Mouse (Mus musculus): ENCODE measurements around the gene Asb4. TPM values are rescaled to one million over a fixed set of nuclear protein-coding genes. Genes with fewer than 3 reads are reported as not detected.

Gene Asb4
- polyA plus RNA-seq, 1 experiment, result 0.01 TPM

DNA sequence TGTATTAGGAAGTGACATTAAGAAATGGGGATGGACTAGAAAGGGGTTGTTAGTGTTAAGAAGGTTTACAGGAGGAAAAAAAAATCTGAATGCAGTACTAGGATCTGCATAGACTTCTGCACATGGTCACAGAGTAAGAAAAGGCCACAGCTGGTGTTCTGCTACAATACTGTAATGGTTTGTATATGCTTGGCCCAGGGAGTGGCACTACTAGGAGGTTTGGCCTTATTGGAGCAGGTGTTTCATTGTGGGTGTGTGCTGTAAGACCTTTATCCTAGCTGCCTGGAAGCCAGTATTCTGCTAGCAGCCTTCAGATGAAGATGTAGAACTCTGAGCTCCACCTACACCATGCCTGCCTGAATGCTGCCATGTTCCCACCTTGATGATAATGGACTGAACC, 25.3 kb upstream of the Asb4 start:
- Histone ChIP-seq H3K36me3 (ENCODE audit: control insufficient read depth, insufficient read depth) (no peaks in the 10 kb centered on the region), H3ac (ENCODE audit: control insufficient read depth, insufficient read length) (no peak overlapping the region), H3K27me3 (ENCODE audit: control insufficient read depth, insufficient read depth, insufficient read length) (no peaks in the 10 kb centered on the region), H3K4me3 (no peak overlapping the region), H3K79me2 (ENCODE audit: control insufficient read depth, insufficient read depth) (no peaks in the 10 kb centered on the region), H3K4me2 (ENCODE audit: low read depth) (no peak overlapping the region)
- TF ChIP-seq TCF12 (IDR thresholded peaks at IDR 0.05; ENCODE audit: insufficient read depth, poor library complexity, severe bottlenecking), result no peak

DNA sequence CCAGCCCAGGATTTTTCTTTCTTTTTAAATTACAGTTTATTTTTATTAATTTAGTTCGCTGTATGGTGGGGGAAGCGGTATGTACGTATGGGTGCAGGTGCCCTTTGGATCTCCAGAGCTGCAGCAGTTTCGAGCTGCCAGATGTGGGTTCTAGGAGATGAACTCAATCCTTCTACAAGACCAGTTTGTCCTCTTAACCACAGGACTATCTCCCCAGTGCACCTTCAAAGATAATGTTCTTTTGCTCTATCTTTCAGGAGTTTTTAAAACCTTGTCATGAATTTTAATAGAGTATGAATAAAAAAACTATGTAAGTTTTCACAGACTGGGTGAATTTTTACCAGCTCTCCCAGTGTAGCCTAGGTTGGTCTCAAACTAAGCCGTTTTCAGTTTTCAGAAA, 22.8 kb upstream of the Asb4 start:
- Histone ChIP-seq H3K4me3 (no peak overlapping the region), H3ac (ENCODE audit: control insufficient read depth, insufficient read length) (no peak overlapping the region), H3K4me2 (ENCODE audit: low read depth) (no peak overlapping the region), H3K27me3 (ENCODE audit: control insufficient read depth, insufficient read depth, insufficient read length) (peaks cover 6% of the 10 kb centered on the region), H3K36me3 (ENCODE audit: control insufficient read depth, insufficient read depth) (no peaks in the 10 kb centered on the region), H3K79me2 (ENCODE audit: control insufficient read depth, insufficient read depth) (no peaks in the 10 kb centered on the region)
- no peak for TF ChIP-seq MYOD1 (IDR thresholded peaks at IDR 0.05; ENCODE audit: control insufficient read depth in 1 of 3, insufficient read length in 2 of 3, low read depth in 2 of 3)
- no peak for TF ChIP-seq MAX (IDR thresholded peaks at IDR 0.05; ENCODE audit: low read depth)
- no peak for TF ChIP-seq TCF12 (IDR thresholded peaks at IDR 0.05; ENCODE audit: insufficient read depth, poor library complexity, severe bottlenecking)
- no peak for TF ChIP-seq SRF (IDR thresholded peaks at IDR 0.05; ENCODE audit: control insufficient read depth, insufficient read length, low read depth)
- TF ChIP-seq MYOG (IDR thresholded peaks at IDR 0.05; ENCODE audit: control insufficient read depth in 1 of 3, insufficient read depth in 1 of 3, insufficient read length in 2 of 3, low read depth in 2 of 3), result no peak
- TF ChIP-seq POLR2AphosphoS2 (IDR thresholded peaks at IDR 0.05; ENCODE audit: insufficient read length, low read depth), result no peak
- no peak for TF ChIP-seq CEBPB (IDR thresholded peaks at IDR 0.05; ENCODE audit: insufficient read depth, poor library complexity, severe bottlenecking)
- TF ChIP-seq USF1 (IDR thresholded peaks at IDR 0.05; ENCODE audit: low read depth), result no peak
- no peak for TF ChIP-seq POLR2A (IDR thresholded peaks at IDR 0.05; ENCODE audit: insufficient read length, low read depth)
- no peak for TF ChIP-seq E2F4 (IDR thresholded peaks at IDR 0.05; ENCODE audit: insufficient read depth)
- TF ChIP-seq REST (IDR thresholded peaks at IDR 0.05; ENCODE audit: insufficient read depth, insufficient read length), result no peak

DNA sequence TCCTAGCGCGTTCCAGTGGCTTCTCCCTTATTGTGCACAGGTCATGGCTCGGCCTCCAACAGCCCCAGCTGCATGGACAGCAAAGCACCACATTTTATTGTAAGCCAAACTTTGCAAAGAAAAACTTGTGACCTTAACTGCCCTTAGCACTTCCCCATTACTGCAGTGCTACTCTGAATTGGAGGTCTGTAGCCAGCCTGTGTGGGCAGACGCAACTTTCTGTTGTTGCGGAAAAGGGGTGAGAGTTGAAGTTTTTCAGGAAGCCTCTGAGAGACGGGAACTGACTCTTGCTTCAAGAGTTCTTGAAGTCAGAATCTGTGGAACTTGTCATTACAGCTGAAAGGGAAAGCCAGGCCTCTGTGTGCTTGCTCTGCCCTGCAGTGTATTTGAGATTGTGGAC, 21.2 kb upstream of the Asb4 start:
- H3K79me2 ChIP-seq (ENCODE audit: control insufficient read depth, insufficient read depth), result no peaks in the 10 kb centered on the region
- TF ChIP-seq TCF12 (IDR thresholded peaks at IDR 0.05; ENCODE audit: insufficient read depth, poor library complexity, severe bottlenecking), result no peak
- TF ChIP-seq MAX (IDR thresholded peaks at IDR 0.05; ENCODE audit: low read depth), result no peak
- TF ChIP-seq CEBPB (IDR thresholded peaks at IDR 0.05; ENCODE audit: insufficient read depth, poor library complexity, severe bottlenecking), result no peak
- no peak for TF ChIP-seq POLR2A (IDR thresholded peaks at IDR 0.05; ENCODE audit: insufficient read length, low read depth)
- TF ChIP-seq TCF3 (IDR thresholded peaks at IDR 0.05; ENCODE audit: insufficient read length, low read depth), result no peak
- no peak for TF ChIP-seq POLR2AphosphoS2 (IDR thresholded peaks at IDR 0.05; ENCODE audit: insufficient read length, low read depth)
- no peak for TF ChIP-seq SRF (IDR thresholded peaks at IDR 0.05; ENCODE audit: control insufficient read depth, insufficient read length, low read depth)
- no peak for TF ChIP-seq REST (IDR thresholded peaks at IDR 0.05; ENCODE audit: insufficient read depth, insufficient read length)
- no peak for TF ChIP-seq MYOG (IDR thresholded peaks at IDR 0.05; ENCODE audit: control insufficient read depth in 1 of 3, insufficient read depth in 1 of 3, insufficient read length in 2 of 3, low read depth in 2 of 3)
- TF ChIP-seq E2F4 (IDR thresholded peaks at IDR 0.05; ENCODE audit: insufficient read depth), result no peak
- TF ChIP-seq MYOD1 (IDR thresholded peaks at IDR 0.05; ENCODE audit: control insufficient read depth in 1 of 3, insufficient read length in 2 of 3, low read depth in 2 of 3), result no peak
- TF ChIP-seq USF1 (IDR thresholded peaks at IDR 0.05; ENCODE audit: low read depth), result no peak
- peaks cover 12% of the 10 kb centered on the region for H3K27me3 ChIP-seq (ENCODE audit: control insufficient read depth, insufficient read depth, insufficient read length)
- no peaks in the 10 kb centered on the region for H3K36me3 ChIP-seq (ENCODE audit: control insufficient read depth, insufficient read depth)
- H3ac ChIP-seq (ENCODE audit: control insufficient read depth, insufficient read length), result no peak overlapping the region
- H3K4me2 ChIP-seq (ENCODE audit: low read depth), result no peak overlapping the region
- no peak overlapping the region for H3K4me3 ChIP-seq

GRCm38 (mm10) chr6:5365845-5366244, 17.3 kb upstream of the Asb4 start:
- Histone ChIP-seq H3ac (ENCODE audit: control insufficient read depth, insufficient read length) (no peak overlapping the region), H3K4me3 (no peak overlapping the region), H3K79me2 (ENCODE audit: control insufficient read depth, insufficient read depth) (no peaks in the 10 kb centered on the region), H3K27me3 (ENCODE audit: control insufficient read depth, insufficient read depth, insufficient read length) (peaks cover 12% of the 10 kb centered on the region), H3K36me3 (ENCODE audit: control insufficient read depth, insufficient read depth) (no peaks in the 10 kb centered on the region), H3K4me2 (ENCODE audit: low read depth) (no peak overlapping the region)
- TF ChIP-seq TCF3 (IDR thresholded peaks at IDR 0.05; ENCODE audit: insufficient read length, low read depth), result no peak
- TF ChIP-seq E2F4 (IDR thresholded peaks at IDR 0.05; ENCODE audit: insufficient read depth), result no peak
- no peak for TF ChIP-seq POLR2A (IDR thresholded peaks at IDR 0.05; ENCODE audit: insufficient read length, low read depth)
- no peak for TF ChIP-seq REST (IDR thresholded peaks at IDR 0.05; ENCODE audit: insufficient read depth, insufficient read length)
- no peak for TF ChIP-seq USF1 (IDR thresholded peaks at IDR 0.05; ENCODE audit: low read depth)
- no peak for TF ChIP-seq MAX (IDR thresholded peaks at IDR 0.05; ENCODE audit: low read depth)
- no peak for TF ChIP-seq MYOD1 (IDR thresholded peaks at IDR 0.05; ENCODE audit: control insufficient read depth in 1 of 3, insufficient read length in 2 of 3, low read depth in 2 of 3)
- no peak for TF ChIP-seq POLR2AphosphoS2 (IDR thresholded peaks at IDR 0.05; ENCODE audit: insufficient read length, low read depth)
- no peak for TF ChIP-seq MYOG (IDR thresholded peaks at IDR 0.05; ENCODE audit: control insufficient read depth in 1 of 3, insufficient read depth in 1 of 3, insufficient read length in 2 of 3, low read depth in 2 of 3)
- TF ChIP-seq CEBPB (IDR thresholded peaks at IDR 0.05; ENCODE audit: insufficient read depth, poor library complexity, severe bottlenecking), result no peak
- no peak for TF ChIP-seq SRF (IDR thresholded peaks at IDR 0.05; ENCODE audit: control insufficient read depth, insufficient read length, low read depth)
- TF ChIP-seq TCF12 (IDR thresholded peaks at IDR 0.05; ENCODE audit: insufficient read depth, poor library complexity, severe bottlenecking), result no peak

GRCm38 (mm10) chr6:5376884-5377283, 6.3 kb upstream of the Asb4 start:
- Histone ChIP-seq H3K4me2 (ENCODE audit: low read depth) (no peak overlapping the region), H3K36me3 (ENCODE audit: control insufficient read depth, insufficient read depth) (no peaks in the 10 kb centered on the region), H3K4me3 (no peak overlapping the region), H3K79me2 (ENCODE audit: control insufficient read depth, insufficient read depth) (no peaks in the 10 kb centered on the region), H3K27me3 (ENCODE audit: control insufficient read depth, insufficient read depth, insufficient read length) (no peaks in the 10 kb centered on the region), H3ac (ENCODE audit: control insufficient read depth, insufficient read length) (no peak overlapping the region)
- no peak for TF ChIP-seq CEBPB (IDR thresholded peaks at IDR 0.05; ENCODE audit: insufficient read depth, poor library complexity, severe bottlenecking)
- TF ChIP-seq SRF (IDR thresholded peaks at IDR 0.05; ENCODE audit: control insufficient read depth, insufficient read length, low read depth), result no peak
- no peak for TF ChIP-seq E2F4 (IDR thresholded peaks at IDR 0.05; ENCODE audit: insufficient read depth)
- TF ChIP-seq MYOD1 (IDR thresholded peaks at IDR 0.05; ENCODE audit: control insufficient read depth in 1 of 3, insufficient read length in 2 of 3, low read depth in 2 of 3), result no peak
- TF ChIP-seq REST (IDR thresholded peaks at IDR 0.05; ENCODE audit: insufficient read depth, insufficient read length), result no peak
- TF ChIP-seq TCF3 (IDR thresholded peaks at IDR 0.05; ENCODE audit: insufficient read length, low read depth), result no peak

Measured in myocyte (in vitro differentiated cells).